Mouse (Mus musculus): ENCODE results near the gene Ciz1.

DNA sequence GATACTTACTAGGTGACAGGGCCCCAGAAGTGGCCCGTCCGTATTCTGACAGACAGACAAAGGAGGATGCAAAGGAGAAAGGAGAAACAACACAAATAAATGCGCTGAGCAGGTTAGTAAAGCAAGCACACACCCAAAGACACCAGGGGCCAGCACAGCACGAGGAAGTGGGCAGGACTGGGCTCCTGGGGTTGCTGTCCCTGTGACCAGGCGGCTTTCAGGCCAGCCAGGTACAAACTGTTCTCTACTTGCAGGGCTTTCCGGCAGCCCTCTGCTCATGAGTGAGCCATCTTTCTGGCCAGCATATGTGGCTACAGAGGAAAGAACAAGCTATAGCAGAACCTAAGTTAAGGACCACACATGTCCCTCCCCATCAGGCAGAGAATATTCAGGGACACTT lies 68.5 kb downstream of the Ciz1 start:
- no peak for TF ChIP-seq POLR2A (IDR thresholded peaks at IDR 0.05; ENCODE audit: low read depth, low read length)
- no peak for TF ChIP-seq CTCF (IDR thresholded peaks at IDR 0.05; ENCODE audit: extremely low read depth, insufficient read depth, insufficient read length, insufficient replicate concordance)

Measured in spleen, adult 2 months (tissue).